ENCODE assay signal across 7 mouse cellular contexts in the genomic region with DNA sequence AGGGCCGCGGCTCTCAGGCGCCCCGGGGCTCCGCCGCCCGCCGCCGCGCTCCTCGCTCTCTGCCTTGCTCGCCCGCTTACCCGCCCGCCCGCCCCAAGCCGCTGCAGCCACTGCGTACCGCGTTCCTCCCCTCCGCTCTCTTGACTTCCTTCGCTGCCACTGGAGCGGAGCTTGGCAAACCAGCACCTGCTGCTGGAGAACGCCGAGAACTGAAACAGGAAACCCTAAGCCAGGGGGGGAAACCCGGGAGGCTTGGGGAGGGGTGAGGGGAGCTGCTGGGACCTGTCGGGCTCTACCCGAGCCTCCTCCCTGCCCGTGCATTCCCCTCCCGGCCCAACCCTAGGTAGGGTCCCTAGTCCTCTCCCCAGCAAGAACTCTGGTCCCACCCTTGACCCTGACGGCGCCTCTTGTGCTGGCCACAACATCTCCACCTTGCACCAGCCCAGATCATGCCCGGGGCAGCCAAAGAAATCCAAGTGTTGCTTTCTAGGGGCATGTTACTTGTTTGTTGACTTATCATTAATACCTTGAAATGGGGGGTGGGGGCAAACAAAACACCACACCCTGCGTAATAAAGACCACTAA. TPM values are rescaled to one million over a fixed set of nuclear protein-coding genes. Genes with fewer than 3 reads are reported as not detected.
A peak's percentile ranks its signal among the peaks of the same experiment; 100 is the strongest.
DNase-seq lines count a peak whose midpoint lies in the region; ATAC-seq lines count a peak whose summit lies in the region.

No protein-coding gene starts in this region.

- peak; percentile 81 for ATAC-seq in inflammation-experienced regulatory T-cells, adult 6 months

- intact Hi-C loops in left cerebral cortex, postnatal 25 days (cut with DNase I) = loop anchor here (5.0 kb wide), 3 partner anchors 36 to 121 kb away; a partner anchor contains a TSS

- peak; percentile 79 for DNase-seq in adipocyte (ENCODE audit: low spot score)
- peak; percentile 50 to 75 for DNase-seq in cerebellum, postnatal 4 days (ENCODE audit: low spot score in 2 of 2)
- DNase-seq in gastrocnemius, adult 8-10 months (ENCODE audit: low spot score in 2 of 2) = peak; percentile 69 to 74
- DNase-seq in left cerebral cortex, postnatal 25 days (ENCODE audit: low spot score in 2 of 2) = peak; percentile 78 to 84
- DNase-seq in mesoderm, embryonic 11.5 days (ENCODE audit: low read depth, low spot score) = peak; percentile 88
- peak; percentile 24 for DNase-seq in spleen, adult 12 weeks (ENCODE audit: low spot score)

RNA-seq across cellular contexts. Expression of a gene that starts 0.4 kb away (rescaled TPM):
- total RNA-seq in gastrocnemius, adult 8-10 months (2022) = 10 to 100 TPM in 3 of 4 experiments, 1 to 10 TPM in 1; 9.3 to 14.0 (median 10.5) TPM
- 1 to 10 TPM; 1.0 to 2.6 (median 1.8) TPM for polyA plus RNA-seq in inflammation-experienced regulatory T-cells, adult 6 months (2017; shearing (Covaris generic))
- 10 to 100 TPM; 13.1 to 14.1 TPM for total RNA-seq in left cerebral cortex, postnatal 25 days (2021)

Comparison
In these comparisons a context has a peak if more than half of its experiments do, and no peak if none do; other contexts are left out.
1. Peak in every context shown above with its lines: DNase-seq and ATAC-seq.
2. DNase-seq: peak in every context shown above with its lines; median percentile 88 in mesoderm, embryonic 11.5 days; 81 in left cerebral cortex, postnatal 25 days; 79 in adipocyte; 72 in gastrocnemius, adult 8-10 months; 62 in cerebellum, postnatal 4 days; 24 in spleen, adult 12 weeks.